Mouse (Mus musculus) ES-Bruce4 (cell line): ENCODE measurements around the gene Tbc1d9.

Source experiments
- CTCF ChIP-seq: IDR thresholded peaks from one replicate; pipeline ENCODE4 v1.8.1; 2011; ENCODE audit warnings: low read depth, low read length
- EP300 ChIP-seq: IDR thresholded peaks from 2 replicates; pipeline ENCODE4 v1.6.1; 2011; ENCODE audit warnings: low read depth, low read length; ENCODE audit not compliant: insufficient read depth
- POLR2A ChIP-seq: IDR thresholded peaks from one replicate; pipeline ENCODE4 v1.8.1; 2011; ENCODE audit warnings: low read length; ENCODE audit not compliant: insufficient read depth

- TF ChIP-seq POLR2A (no peak), CTCF (no peak), EP300 (no peak)
These were observed 12.7 kb upstream of the Tbc1d9 start for GRCm38 (mm10) chr8:83152470-83152869.
